Mouse (Mus musculus) left cerebral cortex, postnatal 10 days (tissue): ENCODE results near the gene Ncan. TPM values are rescaled to one million over a fixed set of nuclear protein-coding genes. Genes with fewer than 3 reads are reported as not detected.

ENCODE experiments used
- microRNA-seq: library from miRNA; unstranded; fragments of <30 nt; microRNA quantifications from one replicate; pipeline ENCODE4 v1.2.0, GENCODE M21; 2022
- total RNA-seq, 2 experiments: library from RNA; stranded (reverse); gene quantifications; 2 replicates each; pipeline ENCODE4 v1.2.3; 2021

Gene Ncan
- total RNA-seq, 2 experiments from 2014 or later: 392 to 416 TPM

Small RNAs within 50 kb of the gene (microRNA-seq; reads per million reads assigned to microRNA genes)
- gene Mir7066: 19.5 reads per million, percentile 39 among the genes with 10 or more reads in this experiment

Other genes starting within 250 kb of the Ncan start
- gene Cilp2, start 233.2 kb downstream of the Ncan start, total RNA-seq: 1 to 10 TPM; 2.5 to 2.6 TPM
- under 1 TPM; 0.26 to 0.53 TPM for gene Tssk6, start 218.7 kb downstream of the Ncan start, total RNA-seq
- 100 to 1,000 TPM; 111 to 119 TPM for gene Ndufa13, start 218.3 kb downstream of the Ncan start, total RNA-seq
- gene Yjefn3, start 218.2 kb downstream of the Ncan start, total RNA-seq: 10 to 100 TPM; 16.9 to 17.5 TPM
- gene Gatad2a, start 124.5 kb downstream of the Ncan start, total RNA-seq: 10 to 100 TPM; 24.8 to 30.0 TPM
- 10 to 100 TPM; 81.6 to 82.9 TPM for gene Mau2, start 78.1 kb downstream of the Ncan start, total RNA-seq
- gene Sugp1, start 78.1 kb downstream of the Ncan start, total RNA-seq: 10 to 100 TPM; 51.6 to 56.7 TPM
- gene Tm6sf2, start 47.9 kb downstream of the Ncan start, total RNA-seq: 1 to 10 TPM; 1.4 TPM
- gene Hapln4, start 37.4 kb downstream of the Ncan start, total RNA-seq: 1 to 10 TPM; 3.0 to 6.5 TPM
- 10 to 100 TPM; 32.7 to 33.6 TPM for gene Nr2c2ap, start 10.5 kb upstream of the Ncan start, total RNA-seq
- 10 to 100 TPM in 1 of 2 experiments, 1 to 10 TPM in 1; 8.3 to 10.9 TPM for gene Rfxank, start 18.3 kb upstream of the Ncan start, total RNA-seq
- gene Borcs8, start 18.6 kb upstream of the Ncan start, total RNA-seq: 10 to 100 TPM; 40.7 to 42.3 TPM
- gene Mef2b, start 18.8 kb upstream of the Ncan start, total RNA-seq: under 1 TPM in 1 of 2 experiments, not detected in 1; 0.59 TPM
- 10 to 100 TPM; 49.0 to 55.7 TPM for gene Tmem161a, start 51.5 kb upstream of the Ncan start, total RNA-seq
- gene Slc25a42, start 91.4 kb upstream of the Ncan start, total RNA-seq: 10 to 100 TPM; 26.1 to 26.6 TPM
- 100 to 1,000 TPM; 134 to 140 TPM for gene Sugp2, start 113.4 kb upstream of the Ncan start, total RNA-seq
- 10 to 100 TPM; 84.6 to 85.4 TPM for gene Armc6, start 113.6 kb upstream of the Ncan start, total RNA-seq
- gene Homer3, start 162.0 kb upstream of the Ncan start, total RNA-seq: 1 to 10 TPM; 7.9 to 9.4 TPM
- 10 to 100 TPM; 64.9 to 65.2 TPM for gene Ddx49, start 181.6 kb upstream of the Ncan start, total RNA-seq
- gene Cope, start 181.6 kb upstream of the Ncan start, total RNA-seq: 100 to 1,000 TPM; 124 to 134 TPM
- 10 to 100 TPM; 97.9 to 98.4 TPM for gene Cers1, start 194.9 kb upstream of the Ncan start, total RNA-seq
- 10 to 100 TPM in 1 of 2 experiments, 1 to 10 TPM in 1; 6.6 to 13.0 TPM for gene Gdf1, start 208.9 kb upstream of the Ncan start, total RNA-seq
- 10 to 100 TPM; 46.9 to 48.1 TPM for gene Upf1, start 232.4 kb upstream of the Ncan start, total RNA-seq